Mouse (Mus musculus): ENCODE data around the gene Eif1b. TPM values are rescaled to one million over a fixed set of nuclear protein-coding genes. Genes with fewer than 3 reads are reported as not detected.

The Eif1b gene
- polyA plus RNA-seq, 1 experiment from 2014 or later, result 53.0 TPM

DNA sequence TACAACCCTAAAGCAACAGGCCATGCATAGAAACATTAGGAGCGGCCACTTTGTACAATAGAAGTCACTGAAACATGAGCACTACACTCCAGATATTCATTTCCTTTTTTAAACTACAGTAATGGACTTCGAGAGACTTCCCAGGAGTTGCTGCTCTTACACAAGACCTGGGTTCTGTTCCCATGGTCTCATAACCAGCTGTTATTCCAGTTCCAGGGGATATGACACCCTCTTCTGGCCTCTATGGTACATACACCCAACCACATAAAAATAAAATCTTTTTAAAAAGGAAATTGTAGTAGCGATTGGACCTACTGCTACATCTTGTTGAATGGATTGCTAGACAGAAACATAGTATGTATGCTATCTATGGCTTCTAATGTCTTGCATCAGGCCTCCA, 523 bp upstream of the Eif1b start:
- H3K9me3 ChIP-seq (replicated peaks; ENCODE audit: control insufficient read depth, low read length), result no peaks in the 10 kb centered on the region
- peak overlapping the region; percentile 92; the same call in 1 of the 2 replicates for H3K4me2 ChIP-seq (ENCODE audit: low read depth, low read length)
- no peak for ATAC-seq (ENCODE audit: low read depth)
- H3K27me3 ChIP-seq (ENCODE audit: control insufficient read depth, insufficient read depth, low read depth, low read length), result peaks cover 2% of the 10 kb centered on the region; the same call in 1 of the 2 replicates
- H3K9ac ChIP-seq (ENCODE audit: low read depth, low read length), result no peak overlapping the region
- peaks cover 17% of the 10 kb centered on the region for H3K4me1 ChIP-seq (ENCODE audit: control insufficient read depth, low read depth, low read length)
- no peak overlapping the region for H3K27ac ChIP-seq (ENCODE audit: low read length)
- 69% methylated on average over 3 of the region's 3 CpGs for WGBS (ENCODE audit: insufficient replicate concordance)
- H3K4me3 ChIP-seq (ENCODE audit: low read depth, low read length), result no peak overlapping the region; the same call in 1 of the 2 replicates
- H3K36me3 ChIP-seq (ENCODE audit: control insufficient read depth, insufficient read depth), result peaks cover 22% of the 10 kb centered on the region

DNA sequence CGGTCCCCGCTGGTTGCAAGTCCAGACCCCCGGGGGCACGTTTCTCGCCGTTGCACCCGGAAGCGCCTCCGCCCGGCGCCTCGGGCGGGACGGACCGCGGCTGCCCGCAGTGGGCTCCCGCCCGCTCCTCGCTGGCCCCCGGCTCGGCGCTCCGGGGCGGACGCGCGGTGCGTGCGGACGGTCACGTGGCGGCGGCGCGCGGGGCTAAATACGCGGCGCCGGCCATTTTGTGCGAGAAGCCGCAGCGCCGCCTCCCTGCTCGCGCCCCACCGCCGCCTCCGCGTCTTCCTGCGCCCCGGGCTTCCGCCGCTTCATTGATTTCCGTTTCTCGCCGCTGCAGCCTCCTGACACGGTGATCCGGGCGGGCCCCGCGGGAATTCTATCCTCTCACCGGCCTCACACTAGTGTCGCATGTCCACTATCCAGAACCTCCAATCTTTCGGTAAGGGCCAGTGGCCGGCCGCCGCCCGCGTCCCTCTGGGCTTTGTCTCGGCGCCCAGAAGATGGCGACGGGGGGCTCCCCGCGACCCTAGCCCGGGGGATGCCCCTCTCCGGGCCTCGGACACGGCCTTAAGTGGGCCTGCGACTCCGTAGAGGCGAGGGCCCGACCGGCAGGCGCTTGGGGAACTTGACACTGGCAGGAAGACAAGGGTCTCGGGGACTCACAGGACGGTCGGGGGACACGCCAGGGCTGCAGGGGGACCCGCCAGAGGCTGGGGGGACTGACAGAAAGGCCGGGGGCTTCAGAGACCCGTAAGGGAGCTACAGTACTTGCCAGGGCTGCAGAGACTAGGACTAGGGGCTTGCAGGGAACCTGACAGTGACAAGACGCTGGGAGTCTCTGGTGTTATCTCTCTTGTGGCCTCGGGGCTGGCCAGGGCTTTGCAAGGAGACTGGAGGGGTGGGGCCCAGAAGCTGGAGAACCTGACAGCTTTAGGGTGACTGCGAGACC, 644 bp downstream of the Eif1b start:
- H3K9ac ChIP-seq (ENCODE audit: low read depth, low read length), result peak overlapping the region; percentile 90
- peak overlapping the region; percentile 85 for H3K4me3 ChIP-seq (ENCODE audit: low read depth, low read length)
- peaks cover 2% of the 10 kb centered on the region; the same call in 1 of the 2 replicates for H3K27me3 ChIP-seq (ENCODE audit: control insufficient read depth, insufficient read depth, low read depth, low read length)
- H3K27ac ChIP-seq (ENCODE audit: low read length), result peak overlapping the region; percentile 90
- H3K4me2 ChIP-seq (ENCODE audit: low read depth, low read length), result peak overlapping the region; percentile 92
- H3K36me3 ChIP-seq (ENCODE audit: control insufficient read depth, insufficient read depth), result peaks cover 22% of the 10 kb centered on the region
- under 1% methylated on average over 97 of the region's 97 CpGs for WGBS (ENCODE audit: insufficient replicate concordance)
- no peaks in the 10 kb centered on the region for H3K9me3 ChIP-seq (replicated peaks; ENCODE audit: control insufficient read depth, low read length)
- peaks cover 17% of the 10 kb centered on the region for H3K4me1 ChIP-seq (ENCODE audit: control insufficient read depth, low read depth, low read length)
- peak; percentile 86 for ATAC-seq (ENCODE audit: low read depth)

DNA sequence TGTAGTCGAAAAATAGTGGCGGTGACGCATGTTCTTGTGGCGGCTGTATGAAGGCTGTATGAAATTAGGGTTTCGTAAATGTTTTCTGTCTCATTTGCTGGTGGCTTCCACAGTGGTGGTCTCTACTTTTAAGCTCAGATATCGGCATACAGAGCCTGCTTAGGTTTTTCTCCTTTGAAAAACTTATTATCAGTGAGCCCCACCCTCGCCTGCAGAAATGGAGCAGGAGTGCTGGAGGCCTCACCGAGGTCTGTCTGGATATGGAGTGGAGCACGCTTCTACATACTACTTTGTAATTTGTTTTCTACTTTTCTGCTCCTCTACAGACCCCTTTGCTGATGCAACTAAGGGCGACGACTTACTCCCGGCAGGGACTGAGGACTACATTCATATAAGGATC, 1.7 kb downstream of the Eif1b start:
- Histone ChIP-seq H3K9me3 (replicated peaks; ENCODE audit: control insufficient read depth, low read length) (no peaks in the 10 kb centered on the region), H3K9ac (ENCODE audit: low read depth, low read length) (peak overlapping the region; percentile 90), H3K27me3 (ENCODE audit: control insufficient read depth, insufficient read depth, low read depth, low read length) (no peaks in the 10 kb centered on the region), H3K4me3 (ENCODE audit: low read depth, low read length) (peak overlapping the region; percentile 85), H3K4me2 (ENCODE audit: low read depth, low read length) (peak overlapping the region; percentile 92), H3K4me1 (ENCODE audit: control insufficient read depth, low read depth, low read length) (peaks cover 17% of the 10 kb centered on the region), H3K36me3 (ENCODE audit: control insufficient read depth, insufficient read depth) (peaks cover 22% of the 10 kb centered on the region), H3K27ac (ENCODE audit: low read length) (peak overlapping the region; percentile 90)
- 50% methylated on average over 12 of the region's 12 CpGs for WGBS (ENCODE audit: insufficient replicate concordance)
- ATAC-seq (ENCODE audit: low read depth), result no peak

DNA sequence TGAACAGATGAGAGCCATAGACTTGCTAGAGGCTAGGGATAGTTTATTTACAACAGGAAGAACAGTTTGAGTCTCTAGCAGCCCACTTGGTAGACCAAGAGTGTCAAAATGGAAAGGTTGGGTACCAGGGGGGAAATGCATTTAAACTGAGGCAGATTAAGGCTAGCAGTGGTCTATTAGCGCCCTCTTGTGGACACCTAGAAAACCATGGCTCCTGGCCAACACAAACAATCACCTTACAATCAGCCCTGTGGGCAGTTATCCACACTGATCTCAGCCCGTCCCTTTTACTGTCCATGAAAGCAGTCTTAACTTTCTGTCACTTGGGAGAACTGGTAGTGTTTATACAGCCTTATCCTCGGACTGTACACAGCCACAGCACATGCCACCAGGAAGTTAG, 4.7 kb downstream of the Eif1b start:
- Histone ChIP-seq H3K4me1 (ENCODE audit: control insufficient read depth, low read depth, low read length) (peaks cover 17% of the 10 kb centered on the region), H3K9me3 (replicated peaks; ENCODE audit: control insufficient read depth, low read length) (no peaks in the 10 kb centered on the region), H3K27me3 (ENCODE audit: control insufficient read depth, insufficient read depth, low read depth, low read length) (no peaks in the 10 kb centered on the region), H3K27ac (ENCODE audit: low read length) (no peak overlapping the region), H3K9ac (ENCODE audit: low read depth, low read length) (no peak overlapping the region), H3K4me3 (ENCODE audit: low read depth, low read length) (no peak overlapping the region), H3K4me2 (ENCODE audit: low read depth, low read length) (no peak overlapping the region), H3K36me3 (ENCODE audit: control insufficient read depth, insufficient read depth) (peaks cover 22% of the 10 kb centered on the region)
- no peak for ATAC-seq (ENCODE audit: low read depth)
- 1% methylated on average over 3 of the region's 3 CpGs for WGBS (ENCODE audit: insufficient replicate concordance)

DNA sequence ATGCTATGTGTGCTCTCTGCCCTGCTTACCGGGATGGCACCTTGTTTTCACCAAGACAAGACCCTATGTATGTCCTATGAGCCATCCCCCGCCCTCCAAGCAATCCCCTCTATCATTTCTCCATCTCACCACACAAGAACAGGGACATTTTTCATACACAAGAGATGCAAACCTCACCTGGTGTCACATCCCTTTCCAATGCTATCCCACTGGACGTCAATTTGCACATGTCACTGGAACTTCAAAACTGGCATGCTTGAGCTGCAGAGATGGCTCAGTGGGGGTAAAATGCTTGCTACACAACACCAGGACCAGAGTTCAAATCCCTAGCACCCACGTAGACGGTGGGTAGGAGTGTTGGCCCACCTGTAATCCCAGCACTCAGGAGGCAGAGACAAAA, 6.0 kb downstream of the Eif1b start:
- Histone ChIP-seq H3K27ac (ENCODE audit: low read length) (no peak overlapping the region), H3K9me3 (replicated peaks; ENCODE audit: control insufficient read depth, low read length) (no peaks in the 10 kb centered on the region), H3K36me3 (ENCODE audit: control insufficient read depth, insufficient read depth) (peaks cover 22% of the 10 kb centered on the region), H3K9ac (ENCODE audit: low read depth, low read length) (no peak overlapping the region), H3K27me3 (ENCODE audit: control insufficient read depth, insufficient read depth, low read depth, low read length) (no peaks in the 10 kb centered on the region), H3K4me2 (ENCODE audit: low read depth, low read length) (no peak overlapping the region), H3K4me3 (ENCODE audit: low read depth, low read length) (no peak overlapping the region), H3K4me1 (ENCODE audit: control insufficient read depth, low read depth, low read length) (peaks cover 12% of the 10 kb centered on the region)
- no peak for ATAC-seq (ENCODE audit: low read depth)
- WGBS (ENCODE audit: insufficient replicate concordance), result 79% methylated on average over 5 of the region's 5 CpGs

- Histone ChIP-seq H3K4me3 (ENCODE audit: low read depth, low read length) (no peak overlapping the region), H3K36me3 (ENCODE audit: control insufficient read depth, insufficient read depth) (no peaks in the 10 kb centered on the region; the same call in 1 of the 2 replicates), H3K27me3 (ENCODE audit: control insufficient read depth, insufficient read depth, low read depth, low read length) (no peaks in the 10 kb centered on the region), H3K9me3 (replicated peaks; ENCODE audit: control insufficient read depth, low read length) (0 out of 2 replicates have a peak, but pooled peaks cover under 1% of the 10 kb centered on the region), H3K4me1 (ENCODE audit: control insufficient read depth, low read depth, low read length) (no peaks in the 10 kb centered on the region; the same call in none of the 2 replicates), H3K4me2 (ENCODE audit: low read depth, low read length) (no peak overlapping the region), H3K27ac (ENCODE audit: low read length) (no peak overlapping the region), H3K9ac (ENCODE audit: low read depth, low read length) (no peak overlapping the region)
- 18% methylated on average over 10 of the region's 10 CpGs for WGBS (ENCODE audit: insufficient replicate concordance)
- no peak for ATAC-seq (ENCODE audit: low read depth)
Measured at GRCm38 (mm10) chr9:120501191-120501902, 9.3 kb downstream of the Eif1b start.

GRCm38 (mm10) chr9:120502013-120502412, 10.0 kb downstream of the Eif1b start:
- 6% methylated on average over 8 of the region's 8 CpGs for WGBS (ENCODE audit: insufficient replicate concordance)
- H3K4me1 ChIP-seq (ENCODE audit: control insufficient read depth, low read depth, low read length), result no peaks in the 10 kb centered on the region; the same call in 1 of the 2 replicates
- ATAC-seq (ENCODE audit: low read depth), result no peak
- no peaks in the 10 kb centered on the region for H3K36me3 ChIP-seq (ENCODE audit: control insufficient read depth, insufficient read depth)
- no peak overlapping the region for H3K4me2 ChIP-seq (ENCODE audit: low read depth, low read length)
- H3K27me3 ChIP-seq (ENCODE audit: control insufficient read depth, insufficient read depth, low read depth, low read length), result no peaks in the 10 kb centered on the region
- H3K9me3 ChIP-seq (replicated peaks; ENCODE audit: control insufficient read depth, low read length), result 0 out of 2 replicates have a peak, but pooled peaks cover 4% of the 10 kb centered on the region
- H3K9ac ChIP-seq (ENCODE audit: low read depth, low read length), result no peak overlapping the region
- no peak overlapping the region for H3K27ac ChIP-seq (ENCODE audit: low read length)
- no peak overlapping the region for H3K4me3 ChIP-seq (ENCODE audit: low read depth, low read length)

GRCm38 (mm10) chr9:120504423-120504822, 12.4 kb downstream of the Eif1b start:
- H3K4me2 ChIP-seq (ENCODE audit: low read depth, low read length), result no peak overlapping the region
- H3K27ac ChIP-seq (ENCODE audit: low read length), result no peak overlapping the region

More at GRCm38 (mm10) chr9:120504423-120504822, 12.4 kb downstream of the Eif1b start:
- Histone ChIP-seq H3K9ac (ENCODE audit: low read depth, low read length) (no peak overlapping the region), H3K4me1 (ENCODE audit: control insufficient read depth, low read depth, low read length) (no peaks in the 10 kb centered on the region), H3K9me3 (replicated peaks; ENCODE audit: control insufficient read depth, low read length) (0 out of 2 replicates have a peak, but pooled peaks cover 4% of the 10 kb centered on the region), H3K36me3 (ENCODE audit: control insufficient read depth, insufficient read depth) (no peaks in the 10 kb centered on the region), H3K27me3 (ENCODE audit: control insufficient read depth, insufficient read depth, low read depth, low read length) (no peaks in the 10 kb centered on the region), H3K4me3 (ENCODE audit: low read depth, low read length) (no peak overlapping the region)
- no peak for ATAC-seq (ENCODE audit: low read depth)
- 36% methylated on average over 2 of the region's 2 CpGs for WGBS (ENCODE audit: insufficient replicate concordance)

Data from liver, embryonic 16.5 days (tissue).